Mouse (Mus musculus) heart, postnatal 10 days (tissue): ENCODE measurements around the gene Gm11554. TPM values are rescaled to one million over a fixed set of nuclear protein-coding genes. Genes with fewer than 3 reads are reported as not detected.
"Not testable (repeated sequence)": the region's sequence is repeated elsewhere in the genome, so short reads cannot be mapped to it uniquely, and the experiment has no call there.

Experiments used
- DNase-seq, 2 experiments: peaks; one replicate each; pipeline ENCODE4 v3.0.0; 2021
- intact Hi-C: fragments of 180-260 bp; cut with DNase I; formaldehyde crosslinking; loops from one replicate; pipeline ENCODE4 v1.15.1; 2025
- total RNA-seq, 2 experiments: library from RNA; stranded (reverse); gene quantifications; 2 replicates each; pipeline ENCODE4 v1.2.3; 2021

Gene Gm11554
- total RNA-seq, result not detected

- DNase-seq, intact Hi-C loops: not testable (repeated sequence)
Observed at GRCm38 (mm10) chr11:99804346-99804745, at the start of gene Gm11554. Gene Gm11554 (minus strand): TSS chr11:99804446.

GRCm38 (mm10) chr11:99851508-99851907 is 47.3 kb upstream of the Gm11554 start, which contains the start of gene Krtap4-16:
Gene Krtap4-16 (minus strand): TSS chr11:99851608.
- intact Hi-C loops, result no loop called here
- DNase-seq, result no peak

DNA sequence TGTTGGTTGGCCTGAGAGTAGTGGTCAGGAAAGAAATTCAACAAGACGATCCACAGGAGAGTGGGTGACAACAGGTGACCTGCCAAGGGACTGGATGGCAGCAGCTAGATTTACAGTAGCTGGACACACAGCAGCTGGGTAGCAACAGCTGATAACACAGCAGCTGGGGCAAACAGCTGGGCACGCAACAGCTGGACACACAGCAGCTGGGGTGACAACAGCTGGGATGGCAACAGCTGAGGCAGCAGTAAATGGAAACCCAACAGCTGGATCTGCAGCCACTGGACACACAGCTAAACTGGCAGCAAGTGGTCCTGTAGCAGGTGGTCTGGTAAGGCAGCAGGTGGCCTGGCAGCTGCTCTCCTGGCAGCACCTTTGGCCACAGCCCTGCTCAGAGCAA is 42.5 kb upstream of the Gm11554 start:
- intact Hi-C loops, result no loop called here
- no peak for DNase-seq

GRCm38 (mm10) chr11:99842185-99842584 is 37.9 kb upstream of the Gm11554 start:
- no peak for DNase-seq
- intact Hi-C loops, result no loop called here

GRCm38 (mm10) chr11:99837966-99838365 is 33.7 kb upstream of the Gm11554 start, which contains the start of gene 2300003K06Rik:
Gene 2300003K06Rik (minus strand): TSS chr11:99838066.
- no peak for DNase-seq

DNA sequence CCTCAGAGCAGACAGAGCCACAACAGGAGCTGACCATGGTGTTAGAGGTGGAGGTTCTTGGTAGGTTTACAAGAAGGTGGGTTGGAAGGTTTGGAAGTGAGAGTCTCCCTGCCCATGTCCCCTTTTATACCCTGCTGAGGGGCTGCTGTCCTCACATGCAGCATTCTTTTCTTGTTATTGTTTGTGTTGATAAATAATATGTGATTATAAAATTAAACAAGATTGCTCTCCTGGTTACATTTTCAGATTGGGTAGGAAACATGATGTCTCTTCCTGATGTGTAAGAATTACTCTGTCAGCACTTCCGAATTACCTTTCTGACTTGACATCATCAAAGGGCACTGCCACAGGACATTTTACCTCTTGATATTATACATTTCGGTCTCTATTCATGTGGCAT is 11.3 kb upstream of the Gm11554 start, which contains the start of gene Gm11564:
Gm11564 (minus strand) TSS at position 101 of the 400 bp plus-strand sequence.
- intact Hi-C loops, DNase-seq: not testable (repeated sequence)

More at GRCm38 (mm10) chr11:99837966-99838365, 33.7 kb upstream of the Gm11554 start, which contains the start of gene 2300003K06Rik:
- intact Hi-C loops, result no loop called here

DNA sequence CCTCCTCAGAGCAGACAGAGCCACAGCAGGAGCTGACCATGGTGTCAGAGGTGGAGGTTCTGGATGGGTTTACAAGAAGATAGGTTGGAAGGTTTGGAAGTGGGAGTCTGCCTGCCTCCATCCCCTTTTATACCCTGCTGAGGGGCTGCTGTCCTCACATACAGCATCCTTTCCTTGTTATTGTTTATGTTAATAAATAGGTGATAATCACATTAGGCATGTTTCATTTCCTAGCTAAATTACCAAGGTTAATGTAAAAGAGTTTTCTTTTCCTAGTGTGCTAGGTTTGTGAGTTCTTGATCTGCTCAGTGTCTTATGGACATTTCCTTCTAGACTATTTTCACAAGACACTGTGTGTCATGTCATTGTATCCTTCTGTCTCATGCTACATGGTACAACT is 5.5 kb upstream of the Gm11554 start, which contains the start of gene Krtap4-13:
Krtap4-13 (minus strand) TSS at position 101 of the 400 bp plus-strand sequence.
- intact Hi-C loops, DNase-seq: not testable (repeated sequence)

DNA sequence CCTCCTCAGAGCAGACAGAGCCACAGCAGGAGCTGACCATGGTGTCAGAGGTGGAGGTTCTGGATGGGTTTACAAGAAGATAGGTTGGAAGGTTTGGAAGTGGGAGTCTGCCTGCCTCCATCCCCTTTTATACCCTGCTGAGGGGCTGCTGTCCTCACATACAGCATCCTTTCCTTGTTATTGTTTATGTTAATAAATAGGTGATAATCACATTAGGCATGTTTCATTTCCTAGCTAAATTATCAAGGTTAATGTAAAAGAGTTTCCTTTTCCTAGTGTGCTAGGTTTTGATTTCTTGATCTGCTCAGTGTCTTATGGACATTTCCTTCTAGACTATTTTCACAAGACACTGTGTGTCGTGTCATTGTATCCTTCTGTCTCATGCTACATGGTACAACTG is 5.4 kb downstream of the Gm11554 start, which contains the start of gene Gm11569:
Gm11569 (minus strand) TSS at position 101 of the 400 bp plus-strand sequence.
- DNase-seq, intact Hi-C loops: not testable (repeated sequence)

GRCm38 (mm10) chr11:99793367-99793766 is 10.9 kb downstream of the Gm11554 start, which contains the start of gene Gm11596:
Gene Gm11596 (minus strand): TSS chr11:99793467.
- intact Hi-C loops, result no loop called here
- no peak for DNase-seq

GRCm38 (mm10) chr11:99784900-99785299 is 19.3 kb downstream of the Gm11554 start, which contains the start of gene Krtap4-9:
Gene Krtap4-9 (plus strand): TSS chr11:99785200.
- DNase-seq, intact Hi-C loops: not testable (repeated sequence)

GRCm38 (mm10) chr11:99780604-99781003 is 23.6 kb downstream of the Gm11554 start, which contains the start of gene Krtap4-8:
Gene Krtap4-8 (minus strand): TSS chr11:99780704.
- DNase-seq, result no peak
- intact Hi-C loops, result no loop called here

GRCm38 (mm10) chr11:99778401-99778800 is 25.8 kb downstream of the Gm11554 start:
- DNase-seq, result no peak
- intact Hi-C loops, result no loop called here

DNA sequence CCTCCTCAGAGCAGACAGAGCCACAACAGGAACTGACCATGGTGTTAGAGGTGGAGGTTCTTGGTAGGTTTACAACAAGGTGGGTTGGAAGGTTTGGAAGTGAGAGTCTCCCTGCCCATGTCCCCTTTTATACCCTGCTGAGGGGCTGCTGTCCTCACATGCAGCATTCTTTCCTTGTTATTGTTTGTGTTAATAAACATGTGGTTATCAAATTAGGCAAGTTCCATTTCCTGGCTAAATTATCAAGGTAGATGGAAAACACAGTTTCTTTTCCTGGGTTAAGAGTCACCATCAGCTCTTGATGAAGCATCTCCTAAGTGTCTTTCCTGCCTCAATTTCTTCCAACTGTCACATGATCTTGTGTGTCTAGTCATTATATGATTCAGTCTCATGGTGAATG is 31.4 kb downstream of the Gm11554 start, which contains the start of gene Gm11595:
Gm11595 (minus strand) TSS at position 101 of the 400 bp plus-strand sequence.
- intact Hi-C loops, result not testable (repeated sequence)

DNA sequence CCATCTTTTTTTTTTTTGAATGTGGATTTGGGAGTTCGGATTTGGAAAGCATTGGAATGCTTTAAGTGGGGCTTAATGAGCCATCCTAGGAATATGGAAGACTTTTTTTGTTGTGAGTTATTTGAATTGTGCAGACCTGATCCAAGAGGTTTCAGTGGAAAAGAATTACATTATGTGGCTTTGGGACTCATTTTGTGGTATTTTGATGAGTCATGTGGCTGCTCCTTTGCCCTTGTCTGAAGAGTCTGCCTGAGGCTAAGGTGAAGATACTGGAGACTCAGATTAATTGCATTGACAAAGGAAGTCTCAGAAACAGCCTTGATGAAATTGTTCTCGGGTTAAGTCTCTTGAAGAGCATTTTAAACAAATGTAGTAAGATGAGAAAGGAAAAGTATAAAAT is 35.8 kb downstream of the Gm11554 start:
- DNase-seq, result no peak
- intact Hi-C loops, result no loop called here

More for the DNA sequence above, 31.4 kb downstream of the Gm11554 start, which contains the start of gene Gm11595:
- not testable (repeated sequence) for DNase-seq

DNA sequence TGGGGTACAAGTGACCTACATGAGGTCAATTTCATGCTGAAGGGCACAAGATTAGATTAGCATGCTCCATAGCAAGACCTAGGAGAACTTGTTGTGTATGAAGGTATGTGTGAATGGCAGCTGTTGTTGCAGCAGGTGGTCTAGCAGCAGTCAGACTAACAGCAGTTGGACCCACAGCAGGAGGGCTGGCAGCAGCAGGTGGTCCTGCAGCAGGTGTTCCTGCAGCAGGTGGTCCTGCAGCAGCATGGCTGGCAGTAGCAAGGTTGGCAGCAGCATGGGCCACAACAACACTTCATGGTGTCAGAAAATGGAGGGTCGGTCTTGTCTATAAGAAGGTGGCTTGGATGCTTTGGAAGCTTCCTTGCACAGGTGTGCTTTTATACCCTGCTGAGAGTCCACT is 45.4 kb downstream of the Gm11554 start:
- no peak for DNase-seq
- intact Hi-C loops, result no loop called here

Other genes with a start within 250 kb of the Gm11554 start
- not detected for gene Krtap3-2, start 247.6 kb downstream of the Gm11554 start, total RNA-seq
- gene Gm11939, start 245.0 kb downstream of the Gm11554 start, total RNA-seq, result not detected
- not detected for gene Krtap3-1, start 237.8 kb downstream of the Gm11554 start, total RNA-seq
- gene Krtap1-5, start 223.4 kb downstream of the Gm11554 start, total RNA-seq, result not detected
- gene Krtap1-4, start 220.8 kb downstream of the Gm11554 start, total RNA-seq, result not detected
- not detected for gene Krtap1-3, start 213.1 kb downstream of the Gm11554 start, total RNA-seq
- gene Krtap9-3, start 206.3 kb downstream of the Gm11554 start, total RNA-seq, result not detected
- not detected for gene Gm11938, start 201.1 kb downstream of the Gm11554 start, total RNA-seq
- gene Gm11937, start 194.3 kb downstream of the Gm11554 start, total RNA-seq, result not detected
- gene Krtap2-4, start 189.6 kb downstream of the Gm11554 start, total RNA-seq, result not detected
- not detected for gene Gm11562, start 184.0 kb downstream of the Gm11554 start, total RNA-seq
- gene Krtap4-1, start 176.2 kb downstream of the Gm11554 start, total RNA-seq, result not detected
- not detected for gene Krtap4-2, start 169.4 kb downstream of the Gm11554 start, total RNA-seq
- gene Krtap4-7, start 160.4 kb downstream of the Gm11554 start, total RNA-seq, result not detected
- not detected for gene Gm11555, start 154.2 kb downstream of the Gm11554 start, total RNA-seq
- gene Gm11563, start 145.5 kb downstream of the Gm11554 start, total RNA-seq, result not detected
- not detected for gene Krtap4-6, start 138.5 kb downstream of the Gm11554 start, total RNA-seq
- gene Gm14190, start 113.7 kb downstream of the Gm11554 start, total RNA-seq, result not detected
- not detected for gene Gm14180, start 70.2 kb downstream of the Gm11554 start, total RNA-seq
- not detected for gene Gm11595, start 31.5 kb downstream of the Gm11554 start, total RNA-seq
- not detected for gene Krtap4-8, start 23.7 kb downstream of the Gm11554 start, total RNA-seq
- not detected for gene Krtap4-9, start 19.2 kb downstream of the Gm11554 start, total RNA-seq
- not detected for gene Gm11596, start 11.0 kb downstream of the Gm11554 start, total RNA-seq
- not detected for gene Gm11569, start 5.5 kb downstream of the Gm11554 start, total RNA-seq
- gene Krtap4-13, start 5.4 kb upstream of the Gm11554 start, total RNA-seq, result not detected
- gene Gm11564, start 11.2 kb upstream of the Gm11554 start, total RNA-seq, result not detected
- not detected for gene 2300003K06Rik, start 33.6 kb upstream of the Gm11554 start, total RNA-seq
- gene Krtap4-16, start 47.2 kb upstream of the Gm11554 start, total RNA-seq, result not detected
- gene Gm11568, start 53.5 kb upstream of the Gm11554 start, total RNA-seq, result not detected
- gene Gm11559, start 60.0 kb upstream of the Gm11554 start, total RNA-seq, result not detected
- not detected for gene Krtap9-1, start 68.9 kb upstream of the Gm11554 start, total RNA-seq
- not detected for gene Gm11567, start 74.7 kb upstream of the Gm11554 start, total RNA-seq
- not detected for gene Krtap31-1, start 103.5 kb upstream of the Gm11554 start, total RNA-seq
- gene Gm11565, start 110.3 kb upstream of the Gm11554 start, total RNA-seq, result not detected
- gene Krtap31-2, start 131.8 kb upstream of the Gm11554 start, total RNA-seq, result not detected
- not detected for gene Krtap9-5, start 144.0 kb upstream of the Gm11554 start, total RNA-seq
- gene Krtap29-1, start 174.6 kb upstream of the Gm11554 start, total RNA-seq, result not detected
- gene Krtap16-1, start 182.2 kb upstream of the Gm11554 start, total RNA-seq, result not detected
- not detected for gene Krtap17-1, start 189.5 kb upstream of the Gm11554 start, total RNA-seq
- not detected for gene Krt33a, start 211.8 kb upstream of the Gm11554 start, total RNA-seq
- not detected for gene Krt33b, start 225.4 kb upstream of the Gm11554 start, total RNA-seq
- not detected for gene Krt34, start 237.1 kb upstream of the Gm11554 start, total RNA-seq
- gene Krt31, start 246.1 kb upstream of the Gm11554 start, total RNA-seq, result not detected